Mouse (Mus musculus) Muller cell, postnatal 12 days (primary cell): ENCODE measurements around the gene Pglyrp2.

Experiments used
- DNase-seq: peaks from one replicate; pipeline ENCODE4 v3.0.0-alpha.2; 2015; ENCODE audit errors: inconsistent ontology term

The Pglyrp2 gene

GRCm38 (mm10) chr17:32402011-32402778 lies 21.8 kb downstream of the Pglyrp2 start:
- DNase-seq: no peak

- no peak for DNase-seq
Observed at GRCm38 (mm10) chr17:32396266-32396665, 27.7 kb downstream of the Pglyrp2 start.

- no peak for DNase-seq
Observed at GRCm38 (mm10) chr17:32393944-32394343, 30.0 kb downstream of the Pglyrp2 start.

GRCm38 (mm10) chr17:32389101-32389659 lies 34.8 kb downstream of the Pglyrp2 start, which contains the start of gene Wiz:
Gene Wiz, minus strand, starts transcription at chr17:32389439.
- DNase-seq: peak; percentile 94

GRCm38 (mm10) chr17:32388370-32389100 lies 35.4 kb downstream of the Pglyrp2 start:
- peak; percentile 26 for DNase-seq

GRCm38 (mm10) chr17:32387986-32388369 lies 36.0 kb downstream of the Pglyrp2 start:
- DNase-seq: no peak

- DNase-seq: no peak
Observed at GRCm38 (mm10) chr17:32386659-32387432, 37.1 kb downstream of the Pglyrp2 start.

GRCm38 (mm10) chr17:32383661-32384060 lies 40.3 kb downstream of the Pglyrp2 start:
- DNase-seq: no peak

- peak; percentile 27 for DNase-seq
Observed at GRCm38 (mm10) chr17:32382576-32382975, 41.4 kb downstream of the Pglyrp2 start.

GRCm38 (mm10) chr17:32378786-32379185 lies 45.2 kb downstream of the Pglyrp2 start:
- no peak for DNase-seq

GRCm38 (mm10) chr17:32377137-32377536 lies 46.8 kb downstream of the Pglyrp2 start:
- DNase-seq: no peak

- DNase-seq: no peak
Observed at GRCm38 (mm10) chr17:32376475-32376874, 47.5 kb downstream of the Pglyrp2 start.

GRCm38 (mm10) chr17:32368991-32369578 lies 54.9 kb downstream of the Pglyrp2 start:
- no peak for DNase-seq

GRCm38 (mm10) chr17:32367706-32368105 lies 56.3 kb downstream of the Pglyrp2 start:
- no peak for DNase-seq

- DNase-seq: no peak
Observed at GRCm38 (mm10) chr17:32365296-32365695, 58.7 kb downstream of the Pglyrp2 start.

- DNase-seq: no peak
Observed at GRCm38 (mm10) chr17:32364850-32365249, 59.1 kb downstream of the Pglyrp2 start.

GRCm38 (mm10) chr17:32364331-32364730 lies 59.6 kb downstream of the Pglyrp2 start:
- peak; percentile 90 for DNase-seq

GRCm38 (mm10) chr17:32363821-32364301 lies 60.1 kb downstream of the Pglyrp2 start:
- DNase-seq: peak; percentile 20

- no peak for DNase-seq
Observed at GRCm38 (mm10) chr17:32362686-32363085, 61.3 kb downstream of the Pglyrp2 start.
